Mouse (Mus musculus) CD4-positive helper T cell, adult 2 months (primary cell): Measurements from ENCODE around the gene Hinfp.
"Not testable (repeated sequence)": the region's sequence is repeated elsewhere in the genome, so short reads cannot be mapped to it uniquely, and the experiment has no call there.

Experiments used
- DNase-seq: peaks from one replicate; pipeline ENCODE4 v3.0.0-alpha.2; 2012; ENCODE audit warnings: low read depth, missing footprints, low spot score

Gene Hinfp

GRCm38 (mm10) chr9:44305466-44306079 lies at the start of gene Hinfp:
Hinfp (minus strand) TSS chr9:44305671.
- peak; percentile 99 for DNase-seq

- DNase-seq: no peak
These were observed 47.7 kb upstream of the Hinfp start for GRCm38 (mm10) chr9:44353142-44353541.

- no peak for DNase-seq
These were observed 46.9 kb upstream of the Hinfp start for GRCm38 (mm10) chr9:44352337-44352736.

GRCm38 (mm10) chr9:44351396-44351795 lies 45.9 kb upstream of the Hinfp start:
- no peak for DNase-seq

DNA sequence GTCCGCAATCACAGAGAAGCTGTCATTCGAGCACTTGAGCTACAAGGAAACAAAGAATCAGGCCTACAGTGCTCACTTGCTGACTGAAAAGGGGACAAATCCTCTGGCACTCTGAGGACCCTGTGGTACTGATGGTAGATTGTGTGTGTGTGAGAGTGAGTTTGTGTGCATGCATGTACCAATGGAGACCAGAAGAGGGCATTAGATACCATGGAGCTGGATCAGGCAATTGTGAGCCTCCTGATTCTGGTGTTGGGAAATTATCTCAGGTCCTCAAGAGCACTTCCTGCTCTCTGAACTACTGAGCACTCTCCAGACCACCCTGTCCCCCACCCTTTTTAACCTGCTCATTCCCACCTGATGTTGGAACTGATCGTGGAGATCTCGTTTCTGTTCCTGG lies 43.1 kb upstream of the Hinfp start:
- no peak for DNase-seq

- no peak for DNase-seq
These were observed 42.1 kb upstream of the Hinfp start for GRCm38 (mm10) chr9:44347621-44348020.

GRCm38 (mm10) chr9:44347166-44347565 lies 41.7 kb upstream of the Hinfp start:
- no peak for DNase-seq

GRCm38 (mm10) chr9:44345570-44346433 lies 40.3 kb upstream of the Hinfp start:
- no peak for DNase-seq

- peak; percentile 92 for DNase-seq
These were observed 38.4 kb upstream of the Hinfp start, which contains the start of gene Hmbs for GRCm38 (mm10) chr9:44343781-44344421. Hmbs (minus strand) TSS chr9:44344228.

DNA sequence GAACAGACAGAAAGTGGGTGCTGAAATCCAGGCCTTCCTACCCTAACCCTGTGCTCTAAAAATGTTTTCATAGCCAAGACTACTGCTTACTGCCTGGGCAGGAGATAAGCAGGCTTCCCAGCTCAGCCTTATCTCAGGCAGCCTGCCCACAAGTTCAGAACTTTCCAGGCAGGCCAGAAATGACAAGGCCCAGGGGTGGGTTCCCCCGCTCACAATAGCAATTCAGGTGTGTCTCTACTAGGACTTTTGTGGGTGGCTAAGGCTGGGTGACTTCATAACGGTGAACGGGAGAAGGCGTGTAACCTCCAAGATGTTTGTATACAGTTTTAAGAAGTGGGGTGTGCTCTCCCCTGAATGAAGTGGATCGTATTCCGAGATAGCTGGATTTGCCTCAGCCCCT lies 37.8 kb upstream of the Hinfp start:
- no peak for DNase-seq

DNA sequence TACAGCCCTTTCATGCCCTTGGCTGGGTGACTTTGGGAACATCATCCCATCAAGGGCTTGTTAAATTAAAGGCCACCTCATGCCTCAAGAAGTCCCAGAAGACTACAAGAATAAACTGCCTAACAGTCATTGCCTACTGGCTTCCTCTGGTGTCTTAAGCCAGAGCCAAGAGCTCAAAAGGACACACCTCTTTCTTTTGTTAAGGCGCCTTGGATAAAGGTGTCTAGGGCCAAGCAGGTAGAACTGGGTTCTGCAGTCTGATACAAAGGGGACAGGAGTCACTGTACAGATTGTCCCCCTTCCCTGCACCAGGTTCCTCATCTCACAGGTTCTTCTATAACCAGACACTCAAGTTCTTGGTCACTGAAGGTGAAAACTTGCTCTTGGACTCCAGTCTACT lies 37.1 kb upstream of the Hinfp start:
- DNase-seq: no peak

- no peak for DNase-seq
These were observed 36.7 kb upstream of the Hinfp start for GRCm38 (mm10) chr9:44342173-44342572.

GRCm38 (mm10) chr9:44341487-44341886 lies 36.0 kb upstream of the Hinfp start:
- DNase-seq: no peak

- DNase-seq: no peak
These were observed 33.1 kb upstream of the Hinfp start for GRCm38 (mm10) chr9:44338574-44338973.

GRCm38 (mm10) chr9:44337436-44338169 lies 32.1 kb upstream of the Hinfp start:
- no peak for DNase-seq

GRCm38 (mm10) chr9:44336964-44337363 lies 31.5 kb upstream of the Hinfp start:
- DNase-seq: no peak

DNA sequence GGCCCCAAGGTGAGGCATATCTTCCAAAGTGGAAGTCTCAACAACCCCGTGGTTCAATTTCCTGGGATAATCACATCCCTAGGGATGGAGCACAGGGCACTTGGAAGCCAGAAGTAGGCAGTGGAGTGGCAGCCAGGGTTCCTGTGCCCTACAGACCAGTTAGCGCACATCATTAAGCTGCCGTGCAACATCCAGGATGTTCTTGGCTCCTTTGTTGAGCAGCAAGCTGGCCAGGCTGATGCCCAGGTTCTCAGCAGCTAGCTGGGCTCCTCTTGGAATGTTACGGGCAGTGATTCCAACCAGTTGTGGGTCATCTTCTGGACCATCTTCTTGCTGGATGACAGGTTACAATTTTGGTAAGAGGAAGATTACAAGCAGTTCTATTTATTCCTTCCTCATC lies 31.0 kb upstream of the Hinfp start:
- not testable (repeated sequence) for DNase-seq

DNA sequence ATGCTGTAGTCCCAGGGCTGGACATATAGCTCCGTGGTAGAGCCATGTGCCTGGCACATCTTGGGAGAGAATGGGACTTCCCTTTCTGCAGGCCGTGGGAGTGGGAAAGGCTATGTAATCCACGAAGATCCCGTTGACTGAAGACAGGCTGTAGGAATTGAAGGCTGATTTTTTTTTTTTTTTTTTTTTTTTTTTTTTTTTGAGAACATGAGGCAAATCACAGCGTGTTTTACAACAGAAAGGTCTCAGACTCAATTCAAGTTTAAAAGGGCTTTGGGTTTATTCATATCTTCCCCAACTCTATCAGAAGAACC lies 30.6 kb upstream of the Hinfp start:
- no peak for DNase-seq

DNA sequence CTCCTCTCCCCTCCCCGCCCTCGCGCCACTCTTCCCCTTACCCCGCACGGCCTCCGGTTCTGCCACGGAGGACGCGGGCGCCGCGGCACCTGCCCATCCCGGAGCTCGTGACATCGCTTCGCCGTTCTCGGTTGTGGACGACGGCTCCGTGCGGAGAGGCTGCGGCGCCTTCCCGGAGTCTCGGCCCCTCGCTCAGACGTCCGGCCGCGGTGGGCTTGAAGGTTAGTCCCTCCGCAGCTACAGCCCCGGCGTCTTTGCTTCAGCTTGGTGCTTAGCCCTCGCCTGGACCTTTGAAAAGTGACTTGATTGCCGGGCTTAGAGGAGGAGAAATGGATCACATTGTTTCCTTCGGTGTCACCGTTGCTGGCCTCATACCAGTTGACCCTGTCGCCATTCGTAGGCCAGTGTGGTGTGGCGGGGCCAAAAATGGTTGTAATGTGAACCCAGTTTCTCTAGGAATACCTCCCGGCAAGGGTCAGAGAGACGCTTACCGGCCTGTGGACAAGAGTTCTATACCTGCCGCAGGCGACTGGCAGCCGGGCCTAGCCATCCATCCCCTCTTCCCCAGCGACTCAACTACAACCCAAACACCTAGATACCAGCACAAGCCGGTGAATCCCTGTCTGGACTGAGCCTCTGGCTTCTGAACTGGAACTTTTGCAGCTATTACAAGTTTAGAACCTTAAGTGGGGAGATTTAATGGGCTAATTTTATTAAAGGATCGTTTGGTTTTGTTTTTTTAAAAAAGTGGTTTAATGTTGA lies 30.0 kb upstream of the Hinfp start:
- DNase-seq: peak; percentile 32

DNA sequence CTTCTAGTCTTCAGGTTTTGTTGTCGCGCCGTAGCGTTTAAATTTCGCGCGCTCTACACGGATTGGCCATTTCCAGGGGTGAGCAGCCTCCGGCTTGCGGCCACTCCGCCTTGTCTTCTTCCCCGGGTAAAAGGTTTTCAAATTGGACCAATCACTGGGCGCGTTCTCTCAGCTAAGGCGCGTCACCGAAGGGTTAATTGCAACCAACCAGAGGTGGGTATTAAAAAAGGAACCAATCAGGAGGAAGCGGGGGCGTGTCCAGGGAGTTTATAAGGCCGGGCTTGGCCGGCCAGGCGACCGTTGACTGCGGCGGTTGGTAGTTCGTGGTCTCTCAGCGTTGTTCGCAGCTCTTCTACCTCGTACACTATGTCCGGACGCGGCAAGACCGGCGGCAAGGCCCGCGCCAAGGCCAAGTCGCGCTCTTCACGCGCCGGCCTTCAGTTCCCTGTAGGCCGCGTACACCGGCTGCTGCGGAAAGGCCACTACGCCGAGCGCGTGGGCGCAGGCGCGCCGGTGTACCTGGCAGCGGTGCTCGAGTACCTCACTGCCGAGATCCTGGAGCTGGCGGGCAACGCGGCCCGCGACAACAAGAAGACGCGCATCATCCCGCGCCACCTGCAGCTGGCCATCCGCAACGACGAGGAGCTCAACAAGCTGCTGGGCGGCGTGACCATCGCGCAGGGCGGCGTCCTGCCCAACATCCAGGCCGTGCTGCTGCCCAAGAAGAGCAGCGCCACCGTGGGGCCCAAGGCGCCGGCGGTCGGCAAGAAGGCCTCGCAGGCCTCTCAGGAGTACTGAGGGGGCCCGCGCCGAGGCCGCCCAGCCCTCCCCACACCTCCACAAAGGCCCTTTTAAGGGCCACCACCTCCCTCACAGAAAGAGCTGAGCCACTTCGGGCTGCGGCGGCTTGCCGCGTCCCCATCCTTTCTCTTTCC lies 29.2 kb upstream of the Hinfp start, which contains the start of gene H2afx:
Gene H2afx, plus strand, starts transcription at position 299 of the 935 bp plus-strand sequence.
- DNase-seq: peak; percentile 99
